Mouse (Mus musculus) embryonic facial prominence, embryonic 11.5 days (tissue): ENCODE data around the gene Hoxd8. TPM values are rescaled to one million over a fixed set of nuclear protein-coding genes. Genes with fewer than 3 reads are reported as not detected.
A peak's percentile ranks its signal among the peaks of the same experiment; 100 is the strongest.

Experiments
- ATAC-seq: fragments of 200-750 bp; cut with Nextera tagmentation; replicated peaks from 2 replicates; pipeline ENCODE4 v1.8.0; 2017; ENCODE audit warnings: low read depth; ENCODE audit not compliant: insufficient number of reproducible peaks, low FRiP score, low TSS enrichment
- DNase-seq: peaks from one replicate; pipeline ENCODE4 v3.0.0-alpha.2; 2015; ENCODE audit warnings: low spot score
- H3K27ac ChIP-seq: fragments of 300-500 bp; sonication (generic); replicated peaks from 2 replicates; pipeline ENCODE4 v1.5.1; 2014; ENCODE audit warnings: mild to moderate bottlenecking, low read depth, low read length, control low read depth
- H3K27me3 ChIP-seq: fragments of 300-500 bp; sonication (generic); 2 replicates; pipeline ENCODE4 v1.6.1; 2014; ENCODE audit warnings: mild to moderate bottlenecking, low read length, moderate library complexity, mixed read lengths; ENCODE audit not compliant: control insufficient read depth, insufficient read depth
- H3K36me3 ChIP-seq: fragments of 300-500 bp; sonication (generic); replicated peaks from 2 replicates; pipeline ENCODE4 v1.6.1; 2014; ENCODE audit warnings: low read depth, mild to moderate bottlenecking, low read length, moderate library complexity, mixed read lengths; ENCODE audit not compliant: control insufficient read depth, insufficient read depth
- H3K4me1 ChIP-seq: fragments of 300-500 bp; sonication (generic); 2 replicates; pipeline ENCODE4 v1.6.1; 2014; ENCODE audit warnings: low read length, mixed read lengths; ENCODE audit not compliant: control insufficient read depth, insufficient read depth
- H3K4me2 ChIP-seq: fragments of 300-500 bp; sonication (generic); 2 replicates; pipeline ENCODE4 v1.6.1; 2014; ENCODE audit warnings: low read depth, mild to moderate bottlenecking, control low read depth, low read length, moderate library complexity
- H3K4me3 ChIP-seq: fragments of 300-500 bp; sonication (generic); 2 replicates; pipeline ENCODE4 v1.5.1; 2014; ENCODE audit warnings: low read depth, low read length, control low read depth
- H3K9ac ChIP-seq: fragments of 300-500 bp; sonication (generic); replicated peaks from 2 replicates; pipeline ENCODE4 v1.6.1; 2014; ENCODE audit warnings: mild to moderate bottlenecking, control low read depth, low read length
- H3K9me3 ChIP-seq: fragments of 300-500 bp; sonication (generic); replicated peaks from 2 replicates; pipeline ENCODE4 v1.6.1; 2016; ENCODE audit warnings: mild to moderate bottlenecking, low read length, inconsistent platforms, mixed read lengths; ENCODE audit not compliant: control insufficient read depth
- WGBS: fragments of 180-500 bp; shearing (Covaris S2); extraction: QIAGEN DNeasy Blood & Tissue Kit; methylation state at CpG from one replicate; pipeline ENCODE4 v1.1.7; 2014; 5-methylcytosine and 5-hydroxymethylcytosine counted together
- polyA plus RNA-seq: library from polyadenylated mRNA; unstranded; fragments of >200 nt; fragmentation: Nextera tagmentation; extraction: Ambion mirVana; gene quantifications from 2 replicates; pipeline ENCODE4 v1.2.1, GENCODE M21; 2014

Hoxd8 gene
- polyA plus RNA-seq, 1 experiment from 2014 or later: 0.18 TPM

GRCm38 (mm10) chr2:74707599-74707998 lies 3.2 kb downstream of the Hoxd8 start:
- Histone ChIP-seq H3K4me2 (no peak overlapping the region), H3K27ac (no peak overlapping the region), H3K4me3 (no peak overlapping the region), H3K9ac (no peak overlapping the region), H3K27me3 (peaks cover 88% of the 10 kb centered on the region), H3K36me3 (no peaks in the 10 kb centered on the region), H3K4me1 (peaks cover 16% of the 10 kb centered on the region), H3K9me3 (no peaks in the 10 kb centered on the region)
- DNase-seq (no peak), ATAC-seq (no peak)
- 3% methylated on average over 7 of the region's 7 CpGs for WGBS

- DNase-seq (no peak), ATAC-seq (no peak)
- no peak overlapping the region for H3K9ac ChIP-seq
- no peak overlapping the region for H3K27ac ChIP-seq
- no peaks in the 10 kb centered on the region for H3K9me3 ChIP-seq
- H3K4me3 ChIP-seq: no peak overlapping the region
- H3K27me3 ChIP-seq: peaks cover 91% of the 10 kb centered on the region
- WGBS: 6% methylated on average over 4 of the region's 4 CpGs
- peaks cover 16% of the 10 kb centered on the region for H3K4me1 ChIP-seq
- no peaks in the 10 kb centered on the region for H3K36me3 ChIP-seq
- no peak overlapping the region for H3K4me2 ChIP-seq
Observed at GRCm38 (mm10) chr2:74708676-74709075, 4.3 kb downstream of the Hoxd8 start.

- no peak for DNase-seq
- H3K27ac ChIP-seq: no peak overlapping the region
- peaks cover 13% of the 10 kb centered on the region for H3K4me1 ChIP-seq
- H3K27me3 ChIP-seq: peaks cover 89% of the 10 kb centered on the region
- no peak overlapping the region for H3K9ac ChIP-seq
- WGBS: 5% methylated on average over 5 of the region's 5 CpGs
- H3K9me3 ChIP-seq: no peaks in the 10 kb centered on the region
- H3K36me3 ChIP-seq: no peaks in the 10 kb centered on the region
- no peak overlapping the region for H3K4me2 ChIP-seq
- H3K4me3 ChIP-seq: no peak overlapping the region
- no peak for ATAC-seq
Observed at GRCm38 (mm10) chr2:74709465-74710419, 5.3 kb downstream of the Hoxd8 start.

- under 1% methylated on average over 16 of the region's 16 CpGs for WGBS
- ATAC-seq: no peak
- Histone ChIP-seq H3K9ac (no peak overlapping the region), H3K4me2 (no peak overlapping the region), H3K27ac (no peak overlapping the region), H3K4me1 (0 out of 2 replicates have a peak, but pooled peaks cover 2% of the 10 kb centered on the region), H3K36me3 (no peaks in the 10 kb centered on the region), H3K27me3 (peaks cover 84% of the 10 kb centered on the region), H3K9me3 (no peaks in the 10 kb centered on the region), H3K4me3 (no peak overlapping the region)
- DNase-seq: no peak
Observed at GRCm38 (mm10) chr2:74710929-74711543, 6.6 kb downstream of the Hoxd8 start.

GRCm38 (mm10) chr2:74711721-74712621 lies 7.6 kb downstream of the Hoxd8 start, which contains the start of the genes Hoxd3 and Hoxd4:
Gene Hoxd3, plus strand, starts transcription at chr2:74711927.
Gene Hoxd4, plus strand, starts transcription at chr2:74711929.
- peaks cover 83% of the 10 kb centered on the region for H3K27me3 ChIP-seq
- peak within 1 kb of the TSS; percentile 33 for H3K4me2 ChIP-seq
- no peak within 1 kb of the TSS for H3K27ac ChIP-seq
- no peaks in the 10 kb centered on the region for H3K36me3 ChIP-seq
- H3K9me3 ChIP-seq: no peaks in the 10 kb centered on the region
- WGBS: under 1% methylated on average over 65 of the region's 65 CpGs
- H3K4me3 ChIP-seq: 0 out of 2 replicates have a peak within 1 kb of the TSS, but pooled peaks have one; percentile 11
- ATAC-seq: no peak
- DNase-seq: no peak
- no peak within 1 kb of the TSS for H3K9ac ChIP-seq
- H3K4me1 ChIP-seq: 0 out of 2 replicates have a peak, but pooled peaks cover 2% of the 10 kb centered on the region

GRCm38 (mm10) chr2:74713239-74714150 lies 9.1 kb downstream of the Hoxd8 start:
- no peak for DNase-seq
- Histone ChIP-seq H3K9ac (no peak overlapping the region), H3K9me3 (no peaks in the 10 kb centered on the region), H3K4me2 (no peak overlapping the region), H3K27me3 (peaks cover 79% of the 10 kb centered on the region), H3K36me3 (no peaks in the 10 kb centered on the region), H3K27ac (no peak overlapping the region), H3K4me1 (0 out of 2 replicates have a peak, but pooled peaks cover 2% of the 10 kb centered on the region), H3K4me3 (no peak overlapping the region)
- no peak for ATAC-seq
- WGBS: 4% methylated on average over 19 of the region's 19 CpGs
